In genomic region chr10:83605637-83606183, GRCm38 (mm10) we compare ENCODE assay signal across 17 mouse cellular contexts. TPM values are rescaled to one million over a fixed set of nuclear protein-coding genes. Genes with fewer than 3 reads are reported as not detected.
A peak's percentile ranks its signal among the peaks of the same experiment; 100 is the strongest.
DNase-seq lines count a peak whose midpoint lies in the region; ATAC-seq lines count a peak whose summit lies in the region.
"Had no signal": no experiment of that assay in that cellular context is flagged by ENCODE, and none has a peak within 500 bp of the region (broad histone marks: within the 10 kb centered on the region; RNA-seq: fewer than 3 reads in every experiment).

No protein-coding gene starts in this region.

- H3K27me3 ChIP-seq in liver, embryonic 11.5 days (replicated peaks; ENCODE audit: control insufficient read depth, insufficient read depth, low read length): no peaks in the 10 kb centered on the region
- H3K27me3 ChIP-seq in liver, embryonic 12.5 days (replicated peaks): no peaks in the 10 kb centered on the region
- H3K27me3 ChIP-seq in hindbrain, embryonic 11.5 days (ENCODE audit: control insufficient read depth, insufficient read depth, low read length): no peaks in the 10 kb centered on the region
- H3K27me3 ChIP-seq in neural tube, embryonic 14.5 days (ENCODE audit: control insufficient read depth, insufficient read depth, low read length): no peaks in the 10 kb centered on the region
- H3K27me3 ChIP-seq: CH12.LX; heart, embryonic 15.5 days; liver, embryonic 15.5 days had no signal

- ATAC-seq in cerebellum, adult (ENCODE audit: insufficient number of reproducible peaks, low FRiP score, low TSS enrichment): no peak
- no peak for ATAC-seq in liver, embryonic 11.5 days (replicated peaks; ENCODE audit: low FRiP score)
- no peak for ATAC-seq in liver, embryonic 12.5 days
- peak; percentile 47; the same call in 1 of the 2 replicates for ATAC-seq in hindbrain, embryonic 11.5 days (ENCODE audit: low FRiP score)
- ATAC-seq in neural tube, embryonic 14.5 days (ENCODE audit: low read depth): peak; percentile 24; the same call in 1 of the 2 replicates

- H3K9me3 ChIP-seq in liver, embryonic 11.5 days (ENCODE audit: control insufficient read depth, low read length): no peaks in the 10 kb centered on the region
- H3K9me3 ChIP-seq in liver, embryonic 12.5 days (replicated peaks): no peaks in the 10 kb centered on the region
- no peaks in the 10 kb centered on the region for H3K9me3 ChIP-seq in hindbrain, embryonic 11.5 days (ENCODE audit: control insufficient read depth, low read length)
- no peaks in the 10 kb centered on the region; the same call in 1 of the 2 replicates for H3K9me3 ChIP-seq in neural tube, embryonic 14.5 days (ENCODE audit: control insufficient read depth, low read length)
- H3K9me3 ChIP-seq: heart, embryonic 15.5 days; liver, embryonic 15.5 days; midbrain, embryonic 10.5 days had no signal

- WGBS in liver, embryonic 11.5 days: 92% methylated on average over 8 of the region's 8 CpGs
- WGBS in liver, embryonic 12.5 days (ENCODE audit: insufficient replicate concordance): 87% methylated on average over 8 of the region's 8 CpGs
- 53% methylated on average over 8 of the region's 8 CpGs for WGBS in hindbrain, embryonic 11.5 days
- WGBS in neural tube, embryonic 14.5 days: 17% methylated on average over 8 of the region's 8 CpGs

- no peak overlapping the region for H3K9ac ChIP-seq in liver, embryonic 11.5 days (ENCODE audit: low read depth, low read length)
- no peak overlapping the region for H3K9ac ChIP-seq in liver, embryonic 12.5 days
- no peak overlapping the region for H3K9ac ChIP-seq in hindbrain, embryonic 11.5 days (ENCODE audit: low read depth, low read length)
- H3K9ac ChIP-seq in neural tube, embryonic 14.5 days (replicated peaks; ENCODE audit: low read depth, low read length): no peak overlapping the region
- H3K9ac ChIP-seq: heart, embryonic 15.5 days; liver, embryonic 15.5 days had no signal

- H3K4me1 ChIP-seq in liver, embryonic 11.5 days (replicated peaks; ENCODE audit: control insufficient read depth, insufficient read depth, low read length): no peaks in the 10 kb centered on the region
- H3K4me1 ChIP-seq in liver, embryonic 12.5 days: no peaks in the 10 kb centered on the region
- no peaks in the 10 kb centered on the region for H3K4me1 ChIP-seq in hindbrain, embryonic 11.5 days (replicated peaks; ENCODE audit: control insufficient read depth, insufficient read depth, low read length)
- no peaks in the 10 kb centered on the region for H3K4me1 ChIP-seq in neural tube, embryonic 14.5 days (ENCODE audit: control insufficient read depth, insufficient read depth, low read length)
- H3K4me1 ChIP-seq: heart, embryonic 15.5 days; liver, embryonic 15.5 days had no signal

- H3K27ac ChIP-seq in liver, embryonic 11.5 days (ENCODE audit: low read depth, low read length): no peak overlapping the region
- H3K27ac ChIP-seq in liver, embryonic 12.5 days: no peak overlapping the region
- no peak overlapping the region for H3K27ac ChIP-seq in hindbrain, embryonic 11.5 days (ENCODE audit: low read depth, low read length)
- H3K27ac ChIP-seq in neural tube, embryonic 14.5 days (ENCODE audit: low read depth, low read length): no peak overlapping the region
- H3K27ac ChIP-seq: heart, embryonic 15.5 days; layer of hippocampus, adult 2 months; liver, embryonic 15.5 days; midbrain, embryonic 10.5 days had no signal

- peaks cover 14% of the 10 kb centered on the region; the same call in 1 of the 2 replicates for H3K36me3 ChIP-seq in liver, embryonic 11.5 days (ENCODE audit: control insufficient read depth, insufficient read depth, low read length)
- H3K36me3 ChIP-seq in liver, embryonic 12.5 days: peaks cover 57% of the 10 kb centered on the region
- peaks cover under 1% of the 10 kb centered on the region; the same call in 1 of the 2 replicates for H3K36me3 ChIP-seq in hindbrain, embryonic 11.5 days (ENCODE audit: control insufficient read depth, insufficient read depth, low read length)
- peaks cover 22% of the 10 kb centered on the region for H3K36me3 ChIP-seq in neural tube, embryonic 14.5 days (ENCODE audit: control insufficient read depth, insufficient read depth, low read length)

- no peak overlapping the region for H3K4me3 ChIP-seq in liver, embryonic 11.5 days (ENCODE audit: low read depth, low read length)
- H3K4me3 ChIP-seq in liver, embryonic 12.5 days: no peak overlapping the region
- no peak overlapping the region for H3K4me3 ChIP-seq in hindbrain, embryonic 11.5 days (ENCODE audit: low read depth, low read length)
- H3K4me3 ChIP-seq in neural tube, embryonic 14.5 days (ENCODE audit: low read depth, low read length): no peak overlapping the region
- H3K4me3 ChIP-seq: heart, embryonic 15.5 days; layer of hippocampus, adult 2 months; liver, embryonic 15.5 days; midbrain, embryonic 10.5 days had no signal

- DNase-seq in cerebellum, adult 9-11 months: peak; percentile 22
- peak; percentile 2 for DNase-seq in liver, embryonic 11.5 days (ENCODE audit: low spot score)
- DNase-seq in hindbrain, embryonic 11.5 days (ENCODE audit: low spot score): peak; percentile 51
- no peak for DNase-seq in testis, postnatal 10 days (ENCODE audit: low spot score)
- DNase-seq in urinary bladder, adult 18-20 months (ENCODE audit: low spot score in 2 of 2): no peak
- DNase-seq: adrenal gland, postnatal 36 days; cerebellum, postnatal 36 days; lung, postnatal 14 days; thymus, adult 2 months had no signal

- H3K4me2 ChIP-seq in liver, embryonic 11.5 days: no peak overlapping the region
- H3K4me2 ChIP-seq in liver, embryonic 12.5 days: no peak overlapping the region
- no peak overlapping the region for H3K4me2 ChIP-seq in hindbrain, embryonic 11.5 days (replicated peaks; ENCODE audit: low read depth, low read length)
- H3K4me2 ChIP-seq in neural tube, embryonic 14.5 days (ENCODE audit: low read depth, low read length): no peak overlapping the region
- H3K4me2 ChIP-seq: heart, embryonic 15.5 days; liver, embryonic 15.5 days had no signal

RNA-seq across cellular contexts. Expression of gene Appl2, which starts 42.8 kb away (rescaled TPM):
- polyA plus RNA-seq in liver, embryonic 11.5 days (2014; fragmentation: Nextera tagmentation; extraction: Ambion mirVana): 26.8 and 29.9 TPM in 2 replicates
- 15.1 and 15.2 TPM in 2 replicates for polyA plus RNA-seq in liver, embryonic 12.5 days (2016; fragmentation: Nextera tagmentation; extraction: Ambion mirVana)
- polyA plus RNA-seq in hindbrain, embryonic 11.5 days (2014; fragmentation: Nextera tagmentation; extraction: Ambion mirVana): 32.0 and 38.5 TPM in 2 replicates
- polyA plus RNA-seq in neural tube, embryonic 14.5 days (2014; fragmentation: Nextera tagmentation; extraction: Ambion mirVana): 34.2 and 55.1 TPM in 2 replicates

Comparison
In these comparisons a context has a peak if more than half of its experiments do, and no peak if none do; other contexts are left out.
1. DNase-seq: peak in cerebellum, adult 9-11 months (single experiment), liver, embryonic 11.5 days (single experiment) and hindbrain, embryonic 11.5 days (single experiment); none in testis, postnatal 10 days (single experiment) and urinary bladder, adult 18-20 months (0 of 2).
2. ATAC-seq: peak in hindbrain, embryonic 11.5 days (single experiment) and neural tube, embryonic 14.5 days (single experiment); none in cerebellum, adult (single experiment), liver, embryonic 11.5 days (single experiment) and liver, embryonic 12.5 days (single experiment).